Mouse (Mus musculus): ENCODE measurements around the gene Dync1i2.

The Dync1i2 gene

GRCm38 (mm10) chr2:71268691-71269090, 57.2 kb downstream of the Dync1i2 start:
- DNase-seq (ENCODE audit: extremely low spot score, low read depth, low spot score) = no peak

GRCm38 (mm10) chr2:71269332-71269731, 57.8 kb downstream of the Dync1i2 start:
- no peak for DNase-seq (ENCODE audit: extremely low spot score, low read depth, low spot score)

- DNase-seq (ENCODE audit: extremely low spot score, low read depth, low spot score) = no peak
These were observed 58.6 kb downstream of the Dync1i2 start for GRCm38 (mm10) chr2:71270085-71270484.

GRCm38 (mm10) chr2:71273955-71274679, 62.6 kb downstream of the Dync1i2 start:
- DNase-seq (ENCODE audit: extremely low spot score, low read depth, low spot score) = no peak

GRCm38 (mm10) chr2:71275734-71276133, 64.2 kb downstream of the Dync1i2 start:
- no peak for DNase-seq (ENCODE audit: extremely low spot score, low read depth, low spot score)

GRCm38 (mm10) chr2:71278791-71279775, 67.6 kb downstream of the Dync1i2 start:
- DNase-seq (ENCODE audit: extremely low spot score, low read depth, low spot score) = no peak

- DNase-seq (ENCODE audit: extremely low spot score, low read depth, low spot score) = no peak
These were observed 70.5 kb downstream of the Dync1i2 start for GRCm38 (mm10) chr2:71281981-71282380.

GRCm38 (mm10) chr2:71290107-71290775, 78.7 kb downstream of the Dync1i2 start:
- no peak for DNase-seq (ENCODE audit: extremely low spot score, low read depth, low spot score)

- DNase-seq (ENCODE audit: extremely low spot score, low read depth, low spot score) = no peak
These were observed 80.1 kb downstream of the Dync1i2 start for GRCm38 (mm10) chr2:71291566-71291965.

GRCm38 (mm10) chr2:71293983-71294382, 82.5 kb downstream of the Dync1i2 start:
- DNase-seq (ENCODE audit: extremely low spot score, low read depth, low spot score) = no peak

- DNase-seq (ENCODE audit: extremely low spot score, low read depth, low spot score) = no peak
These were observed 83.0 kb downstream of the Dync1i2 start for GRCm38 (mm10) chr2:71294489-71294888.

- DNase-seq (ENCODE audit: extremely low spot score, low read depth, low spot score) = no peak
These were observed 84.3 kb downstream of the Dync1i2 start for GRCm38 (mm10) chr2:71295844-71296243.

GRCm38 (mm10) chr2:71297501-71297900, 86.0 kb downstream of the Dync1i2 start:
- no peak for DNase-seq (ENCODE audit: extremely low spot score, low read depth, low spot score)

- DNase-seq (ENCODE audit: extremely low spot score, low read depth, low spot score) = no peak
These were observed 87.2 kb downstream of the Dync1i2 start for GRCm38 (mm10) chr2:71298729-71299128.

- no peak for DNase-seq (ENCODE audit: extremely low spot score, low read depth, low spot score)
These were observed 90.7 kb downstream of the Dync1i2 start for GRCm38 (mm10) chr2:71302156-71302663.

GRCm38 (mm10) chr2:71303221-71303620, 91.7 kb downstream of the Dync1i2 start:
- DNase-seq (ENCODE audit: extremely low spot score, low read depth, low spot score) = no peak

- DNase-seq (ENCODE audit: extremely low spot score, low read depth, low spot score) = no peak
These were observed 93.3 kb downstream of the Dync1i2 start for GRCm38 (mm10) chr2:71304821-71305220.

- DNase-seq (ENCODE audit: extremely low spot score, low read depth, low spot score) = no peak
These were observed 94.9 kb downstream of the Dync1i2 start for GRCm38 (mm10) chr2:71306357-71306756.

- DNase-seq (ENCODE audit: extremely low spot score, low read depth, low spot score) = no peak
These were observed 98.2 kb downstream of the Dync1i2 start for GRCm38 (mm10) chr2:71309726-71310125.

- DNase-seq (ENCODE audit: extremely low spot score, low read depth, low spot score) = no peak
These were observed 100.6 kb downstream of the Dync1i2 start for GRCm38 (mm10) chr2:71312067-71312466.
